Mouse (Mus musculus): Measurements from ENCODE around the gene Slc5a4b. TPM values are rescaled to one million over a fixed set of nuclear protein-coding genes. Genes with fewer than 3 reads are reported as not detected.

Gene Slc5a4b
- polyA plus RNA-seq, 1 experiment: not detected

- no peak overlapping the region for H3K4me3 ChIP-seq
- H3K4me2 ChIP-seq (ENCODE audit: low read depth): no peak overlapping the region
- H3K79me2 ChIP-seq (ENCODE audit: control insufficient read depth, insufficient read depth): no peaks in the 10 kb centered on the region
- TF ChIP-seq USF1 (IDR thresholded peaks at IDR 0.05; ENCODE audit: low read depth) (no peak), MYOG (IDR thresholded peaks at IDR 0.05; ENCODE audit: control insufficient read depth in 1 of 3, insufficient read depth in 1 of 3, insufficient read length in 2 of 3, low read depth in 2 of 3) (no peak), TCF12 (IDR thresholded peaks at IDR 0.05; ENCODE audit: insufficient read depth, poor library complexity, severe bottlenecking) (no peak), MAX (IDR thresholded peaks at IDR 0.05; ENCODE audit: low read depth) (no peak), POLR2AphosphoS2 (IDR thresholded peaks at IDR 0.05; ENCODE audit: insufficient read length, low read depth) (no peak), MYOD1 (IDR thresholded peaks at IDR 0.05; ENCODE audit: control insufficient read depth in 1 of 3, insufficient read length in 2 of 3, low read depth in 2 of 3) (no peak), SRF (IDR thresholded peaks at IDR 0.05; ENCODE audit: control insufficient read depth, insufficient read length, low read depth) (no peak), E2F4 (IDR thresholded peaks at IDR 0.05; ENCODE audit: insufficient read depth) (no peak), REST (IDR thresholded peaks at IDR 0.05; ENCODE audit: insufficient read depth, insufficient read length) (no peak), CEBPB (IDR thresholded peaks at IDR 0.05; ENCODE audit: insufficient read depth, poor library complexity, severe bottlenecking) (no peak), POLR2A (IDR thresholded peaks at IDR 0.05; ENCODE audit: insufficient read length, low read depth) (no peak), TCF3 (IDR thresholded peaks at IDR 0.05; ENCODE audit: insufficient read length, low read depth) (no peak)
- H3K36me3 ChIP-seq (ENCODE audit: control insufficient read depth, insufficient read depth): no peaks in the 10 kb centered on the region
- H3K27me3 ChIP-seq (ENCODE audit: control insufficient read depth, insufficient read depth, insufficient read length): no peaks in the 10 kb centered on the region
- H3ac ChIP-seq (ENCODE audit: control insufficient read depth, insufficient read length): no peak overlapping the region
Observed at GRCm38 (mm10) chr10:76012922-76013321, 97.8 kb downstream of the Slc5a4b start.

- peaks cover 12% of the 10 kb centered on the region for H3K27me3 ChIP-seq (ENCODE audit: control insufficient read depth, insufficient read depth, insufficient read length)
- no peak for TF ChIP-seq MYOD1 (IDR thresholded peaks at IDR 0.05; ENCODE audit: control insufficient read depth in 1 of 3, insufficient read length in 2 of 3, low read depth in 2 of 3)
- TF ChIP-seq TCF3 (IDR thresholded peaks at IDR 0.05; ENCODE audit: insufficient read length, low read depth): no peak
- TF ChIP-seq TCF12 (IDR thresholded peaks at IDR 0.05; ENCODE audit: insufficient read depth, poor library complexity, severe bottlenecking): no peak
- no peak for TF ChIP-seq SRF (IDR thresholded peaks at IDR 0.05; ENCODE audit: control insufficient read depth, insufficient read length, low read depth)
- H3K4me3 ChIP-seq: no peak overlapping the region
- no peak overlapping the region for H3K4me2 ChIP-seq (ENCODE audit: low read depth)
- no peak overlapping the region for H3ac ChIP-seq (ENCODE audit: control insufficient read depth, insufficient read length)
- no peaks in the 10 kb centered on the region for H3K36me3 ChIP-seq (ENCODE audit: control insufficient read depth, insufficient read depth)
- H3K79me2 ChIP-seq (ENCODE audit: control insufficient read depth, insufficient read depth): no peaks in the 10 kb centered on the region
Observed at GRCm38 (mm10) chr10:76009812-76010211, 100.9 kb downstream of the Slc5a4b start.

Other genes with a start within 250 kb of the Slc5a4b start
- gene Derl3, start 217.5 kb downstream of the Slc5a4b start, polyA plus RNA-seq (2012; fragmentation: generic; extraction: Trizol): 0.58 TPM
- 142 TPM for gene Smarcb1, start 189.3 kb downstream of the Slc5a4b start, polyA plus RNA-seq (2012; fragmentation: generic; extraction: Trizol)
- 441 TPM for gene Chchd10, start 177.8 kb downstream of the Slc5a4b start, polyA plus RNA-seq (2012; fragmentation: generic; extraction: Trizol)
- 121 TPM for gene Mmp11, start 174.5 kb downstream of the Slc5a4b start, polyA plus RNA-seq (2012; fragmentation: generic; extraction: Trizol)
- 3.2 TPM for gene Gm867, start 170.3 kb downstream of the Slc5a4b start, polyA plus RNA-seq (2012; fragmentation: generic; extraction: Trizol)
- gene Vpreb3, start 167.9 kb downstream of the Slc5a4b start, polyA plus RNA-seq (2012; fragmentation: generic; extraction: Trizol): 0.48 TPM
- gene Gm5134, start 156.4 kb downstream of the Slc5a4b start, polyA plus RNA-seq (2012; fragmentation: generic; extraction: Trizol): 0.01 TPM
- 5.7 TPM for gene Zfp280b, start 78.3 kb downstream of the Slc5a4b start, polyA plus RNA-seq (2012; fragmentation: generic; extraction: Trizol)
- not detected for gene Slc5a4a, start 36.5 kb upstream of the Slc5a4b start, polyA plus RNA-seq (2012; fragmentation: generic; extraction: Trizol)
- 52.4 TPM for gene Prmt2, start 126.9 kb upstream of the Slc5a4b start, polyA plus RNA-seq (2012; fragmentation: generic; extraction: Trizol)
- 0.04 TPM for gene S100b, start 142.9 kb upstream of the Slc5a4b start, polyA plus RNA-seq (2012; fragmentation: generic; extraction: Trizol)
- 11.1 TPM for gene Dip2a, start 234.3 kb upstream of the Slc5a4b start, polyA plus RNA-seq (2012; fragmentation: generic; extraction: Trizol)